9 mouse cellular contexts compared by ENCODE assay signal in the genomic region with DNA sequence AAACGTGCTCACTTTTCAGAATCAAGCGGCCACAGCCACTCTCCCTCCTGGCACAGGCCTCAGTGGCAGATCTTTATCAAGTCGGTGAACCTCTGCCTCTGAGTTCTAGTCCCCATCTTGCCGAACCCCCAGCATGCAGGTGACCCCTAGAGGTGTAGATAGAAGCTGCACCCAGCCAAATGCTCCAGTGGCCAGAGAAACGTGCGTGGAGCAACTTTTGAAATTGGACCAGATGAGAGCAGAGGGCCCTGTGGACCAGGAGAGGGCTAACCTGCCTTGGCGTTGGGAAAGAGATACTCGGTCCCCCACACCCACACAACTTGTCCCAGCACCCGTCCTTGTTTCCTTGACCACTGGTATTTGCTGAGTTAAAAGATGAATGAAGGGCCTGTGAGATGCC. TPM values are rescaled to one million over a fixed set of nuclear protein-coding genes. Genes with fewer than 3 reads are reported as not detected.
DNase-seq lines count a peak whose midpoint lies in the region; ATAC-seq and TF ChIP-seq lines count a peak whose summit lies in the region.
"Had no signal": no experiment of that assay in that cellular context is flagged by ENCODE, and none has a peak within 500 bp of the region (broad histone marks: within the 10 kb centered on the region; RNA-seq: fewer than 3 reads in every experiment).

No protein-coding gene starts in this region.

- H3K27ac ChIP-seq in midbrain, embryonic 10.5 days (replicated peaks): no peak overlapping the region
- H3K27ac ChIP-seq in midbrain, embryonic 16.5 days (ENCODE audit: low read length): no peak overlapping the region
- H3K27ac ChIP-seq in embryonic fibroblast, embryonic 13.5 days (ENCODE audit: insufficient read depth, low read length): no peak overlapping the region

- no peak for ATAC-seq in midbrain, embryonic 16.5 days

- 45% methylated on average over 9 of the region's 9 CpGs for WGBS in midbrain, embryonic 10.5 days
- 39% methylated on average over 9 of the region's 9 CpGs for WGBS in midbrain, embryonic 16.5 days

- peaks cover 3% of the 10 kb centered on the region for H3K4me1 ChIP-seq in midbrain, embryonic 10.5 days
- H3K4me1 ChIP-seq in midbrain, embryonic 16.5 days (ENCODE audit: control insufficient read depth, insufficient read depth, low read length): no peaks in the 10 kb centered on the region
- H3K4me1 ChIP-seq in embryonic fibroblast, embryonic 13.5 days (ENCODE audit: control insufficient read depth, insufficient read depth, low read length): peaks cover 4% of the 10 kb centered on the region; the same call in 1 of the 2 replicates

- intact Hi-C loops in heart, postnatal 14 days (cut with DNase I): loop anchor here (2.0 to 5.0 kb wide), 3 partner anchors 43 to 143 kb away; partner anchors contain the start of gene Zp3

- no peaks in the 10 kb centered on the region for H3K27me3 ChIP-seq in midbrain, embryonic 10.5 days (ENCODE audit: low read depth, poor library complexity, severe bottlenecking)
- H3K27me3 ChIP-seq in midbrain, embryonic 16.5 days (ENCODE audit: control insufficient read depth, insufficient read depth, low read depth, low read length): no peaks in the 10 kb centered on the region

- H3K4me2 ChIP-seq in midbrain, embryonic 16.5 days (ENCODE audit: low read length): no peak overlapping the region

- TF ChIP-seq POLR2A in embryonic fibroblast, embryonic 13.5 days (IDR thresholded peaks at IDR 0.05; ENCODE audit: low read depth, low read length): no peak

- TF ChIP-seq CTCF in embryonic fibroblast, embryonic 13.5 days (IDR thresholded peaks at IDR 0.05; ENCODE audit: borderline replicate concordance, insufficient read depth, low read length): 0 out of 2 replicates have a peak, but pooled peaks have one; percentile 19

- H3K36me3 ChIP-seq in midbrain, embryonic 10.5 days: no peaks in the 10 kb centered on the region
- H3K36me3 ChIP-seq in midbrain, embryonic 16.5 days (ENCODE audit: control insufficient read depth, insufficient read depth, low read length): no peaks in the 10 kb centered on the region

- no peaks in the 10 kb centered on the region for H3K9me3 ChIP-seq in midbrain, embryonic 10.5 days (replicated peaks)
- H3K9me3 ChIP-seq in midbrain, embryonic 16.5 days (replicated peaks; ENCODE audit: control insufficient read depth, low read length, poor library complexity, severe bottlenecking): no peaks in the 10 kb centered on the region

- H3K4me3 ChIP-seq in midbrain, embryonic 10.5 days: no peak overlapping the region
- no peak overlapping the region for H3K4me3 ChIP-seq in midbrain, embryonic 16.5 days (ENCODE audit: low read depth, low read length)
- no peak overlapping the region for H3K4me3 ChIP-seq in embryonic fibroblast, embryonic 13.5 days (ENCODE audit: insufficient read depth, low read length)

- no peak overlapping the region for H3K9ac ChIP-seq in midbrain, embryonic 16.5 days (ENCODE audit: low read depth, low read length)

- peak; percentile 55 for DNase-seq in adrenal gland, postnatal 14 days
- no peak for DNase-seq in adrenal gland, postnatal 4 days (ENCODE audit: low spot score in 2 of 2)
- peak; percentile 31 for DNase-seq in midbrain, embryonic 10.5 days (ENCODE audit: low spot score)
- DNase-seq in thymus, postnatal 0 days (ENCODE audit: low spot score): peak; percentile 44
- no peak for DNase-seq in heart, postnatal 14 days
- DNase-seq in layer of hippocampus, adult 18-20 months (ENCODE audit: low spot score in 2 of 2): no peak

RNA-seq across cellular contexts. Expression of gene Upk3b, which starts 7.1 kb away (rescaled TPM):
- total RNA-seq in adrenal gland, postnatal 14 days (2021): 8.2 and 11.7 TPM in 2 replicates
- total RNA-seq in adrenal gland, postnatal 4 days (2021): 10 to 100 TPM; 14.2 to 15.0 TPM
- polyA plus RNA-seq in midbrain, embryonic 10.5 days (2016; fragmentation: Nextera tagmentation; extraction: Ambion mirVana): 0.10 TPM in 1 of 2 replicates, not detected in the other
- 0.05 TPM in 1 of 2 replicates, not detected in the other for polyA plus RNA-seq in midbrain, embryonic 16.5 days (2015; fragmentation: Nextera tagmentation; extraction: Ambion mirVana)
- polyA plus RNA-seq in embryonic fibroblast, embryonic 13.5 days (2011; ENCODE audit: insufficient read length, low read depth, missing spikeins): 0.23 and 1.0 TPM in 2 replicates
- polyA plus RNA-seq in thymus, postnatal 0 days (2015; fragmentation: Nextera tagmentation; extraction: Ambion mirVana): 0.32 and 0.48 TPM in 2 replicates
- total RNA-seq in heart, postnatal 14 days (2021): 10 to 100 TPM; 24.8 to 26.5 TPM
- not detected for total RNA-seq in layer of hippocampus, adult 18-20 months (2021)

RNA-seq across cellular contexts. Expression of gene Upk3bl, which starts 8.9 kb away (rescaled TPM):
- total RNA-seq in adrenal gland, postnatal 14 days (2021): not detected in 2 replicates
- total RNA-seq in adrenal gland, postnatal 4 days (2021): under 1 TPM in 1 of 2 experiments, not detected in 1; 0.78 TPM
- polyA plus RNA-seq in midbrain, embryonic 10.5 days (2016; fragmentation: Nextera tagmentation; extraction: Ambion mirVana): 0.50 and 0.72 TPM in 2 replicates
- polyA plus RNA-seq in midbrain, embryonic 16.5 days (2015; fragmentation: Nextera tagmentation; extraction: Ambion mirVana): 0.19 TPM in 1 of 2 replicates, not detected in the other
- not detected in 2 replicates for polyA plus RNA-seq in embryonic fibroblast, embryonic 13.5 days (2011; ENCODE audit: insufficient read length, low read depth, missing spikeins)
- polyA plus RNA-seq in thymus, postnatal 0 days (2015; fragmentation: Nextera tagmentation; extraction: Ambion mirVana): 2.1 and 8.2 TPM in 2 replicates
- not detected for total RNA-seq in heart, postnatal 14 days (2021)
- total RNA-seq in layer of hippocampus, adult 18-20 months (2021): under 1 TPM in 1 of 2 experiments, not detected in 1; 0.52 TPM
- total RNA-seq: heart, adult 18-20 months had no signal

RNA-seq across cellular contexts. Expression of gene Rasa4, which starts 38.3 kb away (rescaled TPM):
- total RNA-seq in adrenal gland, postnatal 14 days (2021): 9.1 and 13.8 TPM in 2 replicates
- total RNA-seq in adrenal gland, postnatal 4 days (2021): 10 to 100 TPM; 15.2 to 19.6 TPM
- polyA plus RNA-seq in midbrain, embryonic 10.5 days (2016; fragmentation: Nextera tagmentation; extraction: Ambion mirVana): 3.6 and 6.3 TPM in 2 replicates
- 22.0 and 29.1 TPM in 2 replicates for polyA plus RNA-seq in midbrain, embryonic 16.5 days (2015; fragmentation: Nextera tagmentation; extraction: Ambion mirVana)
- polyA plus RNA-seq in embryonic fibroblast, embryonic 13.5 days (2011; ENCODE audit: insufficient read length, low read depth, missing spikeins): 20.6 and 39.8 TPM in 2 replicates
- 11.2 and 13.3 TPM in 2 replicates for polyA plus RNA-seq in thymus, postnatal 0 days (2015; fragmentation: Nextera tagmentation; extraction: Ambion mirVana)
- total RNA-seq in heart, postnatal 14 days (2021): 1 to 10 TPM; 6.6 to 8.3 TPM
- total RNA-seq in layer of hippocampus, adult 18-20 months (2021): 1 to 10 TPM; 3.3 to 3.8 TPM

RNA-seq across cellular contexts. Expression of gene Dtx2, which starts 50.8 kb away (rescaled TPM):
- 15.4 and 15.5 TPM in 2 replicates for total RNA-seq in adrenal gland, postnatal 14 days (2021)
- total RNA-seq in adrenal gland, postnatal 4 days (2021): 10 to 100 TPM; 18.6 to 19.0 TPM
- 36.3 and 39.6 TPM in 2 replicates for polyA plus RNA-seq in midbrain, embryonic 10.5 days (2016; fragmentation: Nextera tagmentation; extraction: Ambion mirVana)
- 24.0 and 26.1 TPM in 2 replicates for polyA plus RNA-seq in midbrain, embryonic 16.5 days (2015; fragmentation: Nextera tagmentation; extraction: Ambion mirVana)
- 8.5 and 10.9 TPM in 2 replicates for polyA plus RNA-seq in embryonic fibroblast, embryonic 13.5 days (2011; ENCODE audit: insufficient read length, low read depth, missing spikeins)
- 43.9 and 46.0 TPM in 2 replicates for polyA plus RNA-seq in thymus, postnatal 0 days (2015; fragmentation: Nextera tagmentation; extraction: Ambion mirVana)
- 1 to 10 TPM; 8.5 to 8.9 TPM for total RNA-seq in heart, postnatal 14 days (2021)
- 1 to 10 TPM; 8.8 to 9.2 TPM for total RNA-seq in layer of hippocampus, adult 18-20 months (2021)

Comparison
In these comparisons a context has a peak if more than half of its experiments do, and no peak if none do; other contexts are left out.
1. DNase-seq: peak in adrenal gland, postnatal 14 days (single experiment), midbrain, embryonic 10.5 days (single experiment) and thymus, postnatal 0 days (single experiment); none in adrenal gland, postnatal 4 days (0 of 2), heart, postnatal 14 days (0 of 2) and layer of hippocampus, adult 18-20 months (0 of 2).